Mouse (Mus musculus): ENCODE results near the gene Psip1. TPM values are rescaled to one million over a fixed set of nuclear protein-coding genes. Genes with fewer than 3 reads are reported as not detected.

Psip1 gene
- polyA plus RNA-seq, 1 experiment from 2014 or later = 146 TPM

GRCm38 (mm10) chr4:83407688-83408087 lies 78.6 kb downstream of the Psip1 start:
- Histone ChIP-seq H3K4me2 (ENCODE audit: low read depth, low read length) (no peak overlapping the region), H3K9me3 (ENCODE audit: control insufficient read depth, low read length) (peaks cover 30% of the 10 kb centered on the region), H3K36me3 (ENCODE audit: control insufficient read depth, insufficient read depth, low read length) (no peaks in the 10 kb centered on the region), H3K27ac (replicated peaks; ENCODE audit: low read depth, low read length) (no peak overlapping the region), H3K27me3 (replicated peaks; ENCODE audit: control insufficient read depth, insufficient read depth, low read length) (no peaks in the 10 kb centered on the region), H3K4me1 (ENCODE audit: control insufficient read depth, insufficient read depth, low read length) (no peaks in the 10 kb centered on the region), H3K9ac (ENCODE audit: low read depth, low read length) (no peak overlapping the region), H3K4me3 (ENCODE audit: low read depth, low read length) (no peak overlapping the region)
- no peak for DNase-seq (ENCODE audit: low spot score)
- ATAC-seq (ENCODE audit: low read depth) = no peak
- WGBS = 90% methylated on average over 6 of the region's 6 CpGs

Other genes with a start within 250 kb of the Psip1 start
- gene Ttc39b, start 162.2 kb downstream of the Psip1 start, polyA plus RNA-seq (2014; fragmentation: Nextera tagmentation; extraction: Ambion mirVana) = 4.6 and 5.5 TPM in 2 replicates
- gene Snapc3, start 68.7 kb downstream of the Psip1 start, polyA plus RNA-seq (2014; fragmentation: Nextera tagmentation; extraction: Ambion mirVana) = 40.3 and 43.1 TPM in 2 replicates
- 3.7 and 4.0 TPM in 2 replicates for gene Ccdc171, start 39.1 kb upstream of the Psip1 start, polyA plus RNA-seq (2014; fragmentation: Nextera tagmentation; extraction: Ambion mirVana)

All from embryonic facial prominence, embryonic 14.5 days (tissue).